Mouse (Mus musculus): ENCODE data around the gene Ctbp1.

GRCm38 (mm10) chr5:33224491-33224890 lies 50.3 kb downstream of the Ctbp1 start:
- TF ChIP-seq CTCF (IDR thresholded peaks at IDR 0.05) (no peak), POLR2A (IDR thresholded peaks at IDR 0.05; ENCODE audit: insufficient read depth, low read depth, low read length) (no peak), EP300 (IDR thresholded peaks at IDR 0.05; ENCODE audit: insufficient read depth, low read depth, low read length) (no peak)

Data from heart, adult 2 months (tissue).